Mouse (Mus musculus) CH12F3 (cell line): ENCODE measurements around the gene Ggta1.
"Not testable (repeated sequence)": the region's sequence is repeated elsewhere in the genome, so short reads cannot be mapped to it uniquely, and the experiment has no call there.

Experiments used
- in situ Hi-C: fragments of 300-500 bp; cut with MboI; formaldehyde crosslinking; loops from 2 replicates; pipeline ENCODE4 v1.14.3; 2020; ENCODE audit warnings: low sequenced_read_pairs

Ggta1 gene

DNA sequence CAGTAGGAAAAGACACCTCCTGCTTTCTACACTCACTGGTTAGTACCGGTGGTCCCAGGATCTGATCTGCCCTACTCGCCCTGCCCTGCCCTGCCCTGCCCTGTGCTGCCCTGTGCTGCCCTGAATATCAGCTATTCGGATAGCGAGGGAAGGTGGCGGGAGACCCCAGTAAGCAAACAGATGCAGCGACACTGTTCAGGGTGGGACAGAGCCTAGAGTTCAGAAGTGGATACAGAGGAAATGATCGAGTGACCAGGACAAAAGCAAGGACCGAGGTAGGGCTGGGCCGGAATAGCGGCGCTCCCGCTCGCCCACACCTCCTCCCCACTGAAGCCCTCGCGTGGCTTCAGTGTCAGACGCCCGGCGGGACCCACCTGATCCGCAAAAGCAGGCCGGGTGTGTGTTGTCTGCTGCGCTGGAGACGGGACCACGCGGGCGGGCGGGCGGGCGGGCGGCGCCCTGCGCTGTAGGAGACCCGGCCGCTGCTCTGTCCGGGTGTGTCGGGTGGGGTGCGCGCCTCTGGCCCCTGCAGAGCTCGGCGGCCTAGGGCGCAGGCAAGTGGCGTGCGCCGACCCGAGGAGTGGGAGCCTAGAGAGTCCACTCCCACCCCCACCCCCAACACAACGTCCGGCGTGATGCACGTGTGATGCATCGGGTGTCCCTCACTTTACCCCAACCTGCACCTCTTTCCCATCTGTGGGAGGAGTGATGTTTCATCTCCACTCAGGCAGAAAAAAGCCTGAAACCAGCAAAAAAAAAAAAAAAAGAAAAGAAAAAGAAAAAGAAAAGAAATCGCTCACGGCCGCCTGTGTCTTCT is 852 bp downstream of the Ggta1 start:
- in situ Hi-C loops: no loop called here

DNA sequence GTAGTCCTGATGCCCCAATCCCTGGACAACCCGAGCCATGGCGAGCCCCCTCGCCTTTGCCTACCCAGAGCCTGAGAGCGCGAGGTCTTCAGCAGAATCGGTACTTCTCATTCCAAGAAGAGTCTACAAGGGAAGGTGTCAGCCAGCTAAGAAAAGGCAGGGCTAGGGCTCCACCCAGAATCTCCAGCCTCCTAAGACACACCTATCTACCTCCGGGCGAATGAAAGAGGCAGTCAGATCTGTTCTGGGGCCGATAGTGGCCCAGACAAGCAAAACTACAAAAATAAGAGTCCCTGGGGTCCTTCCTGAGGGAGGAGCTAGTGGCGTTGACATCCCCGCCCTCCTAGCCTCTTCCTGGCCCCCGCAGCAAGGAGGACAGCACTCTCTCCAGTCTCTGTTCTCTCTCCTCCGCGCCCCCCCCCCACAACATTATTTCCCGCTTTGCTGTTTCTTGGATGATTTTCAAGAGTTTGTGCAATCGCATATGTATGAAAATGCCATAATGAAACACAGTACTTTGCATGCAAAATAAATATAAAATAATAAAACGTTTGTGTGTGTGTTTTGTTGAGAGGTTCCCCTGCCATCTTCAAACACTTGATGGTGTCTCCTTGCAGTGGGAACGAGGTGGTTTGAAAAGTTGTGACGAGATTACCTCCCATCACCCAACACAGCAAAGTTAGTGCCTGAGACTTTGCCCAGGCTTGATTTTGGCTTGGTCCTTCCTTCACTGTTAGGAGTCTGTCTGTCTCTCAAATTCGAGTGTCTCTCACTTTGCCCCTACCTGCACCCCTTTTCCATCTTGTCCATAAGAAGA is 1.7 kb downstream of the Ggta1 start:
- in situ Hi-C loops: no loop called here

DNA sequence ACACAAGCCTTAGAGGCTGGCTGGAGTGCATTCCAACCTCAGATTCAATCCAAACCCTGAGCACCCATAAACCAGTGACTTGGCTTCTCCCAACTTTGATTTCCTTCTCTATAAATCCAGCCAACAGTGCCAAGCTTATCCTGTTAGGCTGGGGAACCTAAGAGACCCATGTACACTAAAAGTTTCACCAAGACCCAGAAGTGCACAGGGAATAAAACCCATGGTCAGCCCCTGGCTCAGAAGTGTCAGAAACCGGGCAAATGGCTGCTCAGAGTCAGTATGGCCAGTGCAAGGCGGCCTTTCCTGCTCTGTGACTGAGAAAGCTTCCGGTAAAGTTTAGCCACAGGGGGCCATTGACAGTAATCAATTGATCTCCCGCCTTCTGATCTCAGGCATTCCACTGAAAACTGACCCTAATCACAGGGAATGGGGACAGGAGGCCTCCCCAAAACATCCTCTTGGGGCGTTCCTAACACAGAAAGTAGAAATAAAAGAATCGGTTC is 2.6 kb downstream of the Ggta1 start:
- in situ Hi-C loops: no loop called here

DNA sequence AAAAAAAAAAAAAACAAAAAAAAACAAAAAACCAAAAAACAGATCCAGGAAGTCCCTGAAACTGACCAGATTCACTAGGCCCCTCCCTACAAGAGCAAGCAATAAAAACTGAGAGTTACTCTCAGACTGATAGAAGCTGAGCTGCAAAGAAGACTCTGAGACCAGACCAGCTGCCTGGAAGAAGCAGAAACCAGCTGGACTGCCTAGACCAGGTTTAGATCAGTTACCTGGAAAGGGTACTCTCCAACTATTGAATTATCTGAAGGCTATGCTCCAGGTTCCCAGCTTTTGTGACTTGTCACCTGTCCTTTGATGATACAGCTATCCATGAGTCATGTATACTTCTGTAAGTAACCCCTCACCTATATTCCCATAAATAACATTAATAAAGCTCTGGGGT is 3.7 kb downstream of the Ggta1 start:
- in situ Hi-C loops: no loop called here

DNA sequence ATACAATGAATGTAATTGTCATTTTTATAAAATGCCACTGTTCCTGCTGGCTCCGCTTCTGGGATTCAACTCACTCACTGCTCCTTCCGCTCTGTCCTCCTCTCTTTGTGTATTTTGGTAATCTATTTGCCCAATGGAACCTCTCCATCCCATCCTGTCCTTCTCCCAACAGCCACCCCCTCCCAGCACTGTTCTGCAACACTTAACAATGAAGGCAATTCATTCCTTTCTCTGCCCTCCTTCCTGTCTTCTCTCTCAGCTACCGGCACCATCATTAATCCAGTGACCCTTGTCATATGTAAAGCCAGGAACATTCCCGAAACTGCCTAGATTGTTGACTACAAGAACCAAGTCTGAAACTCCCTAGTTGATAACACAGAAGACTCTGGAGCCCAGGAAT is 4.6 kb downstream of the Ggta1 start:
- in situ Hi-C loops: no loop called here

DNA sequence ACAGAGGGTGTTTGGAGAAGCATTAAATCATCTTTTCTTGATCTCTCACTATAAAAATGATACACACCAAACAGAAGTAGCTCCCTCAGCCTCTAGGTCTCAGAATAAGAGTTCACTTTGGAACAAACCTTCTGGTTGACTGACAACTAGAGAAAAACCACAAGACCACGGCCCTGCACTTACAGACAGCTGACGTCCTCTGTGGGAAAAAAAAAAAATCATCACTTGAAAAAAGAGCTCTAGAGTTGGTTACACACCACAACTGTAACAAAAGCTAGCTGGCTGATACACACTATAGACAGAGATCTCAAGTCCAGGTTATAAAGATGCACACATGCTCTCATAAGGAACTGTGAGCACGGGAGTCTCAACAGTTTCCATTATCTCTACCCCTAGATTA is 9.3 kb downstream of the Ggta1 start:
- in situ Hi-C loops: no loop called here

DNA sequence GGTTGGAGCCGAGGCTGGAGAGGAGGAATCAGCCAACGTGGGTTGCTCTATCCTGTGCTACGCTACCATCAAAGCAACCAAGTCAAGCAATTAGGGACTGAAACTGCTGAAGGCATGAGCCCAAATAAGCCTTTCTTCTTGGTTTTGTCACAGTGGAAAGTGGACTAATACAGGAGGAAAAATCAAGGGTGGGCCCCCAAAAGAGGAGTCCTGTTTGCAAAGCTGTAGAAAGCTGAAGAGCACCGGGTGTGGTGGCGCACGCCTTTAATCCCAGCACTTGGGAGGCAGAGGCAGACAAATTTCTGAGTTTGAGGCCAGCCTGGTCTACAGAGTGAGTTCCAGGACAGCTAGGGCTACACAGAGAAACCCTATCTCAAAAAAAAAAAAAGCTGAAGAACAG is 10.3 kb downstream of the Ggta1 start:
- in situ Hi-C loops: not testable (repeated sequence)

DNA sequence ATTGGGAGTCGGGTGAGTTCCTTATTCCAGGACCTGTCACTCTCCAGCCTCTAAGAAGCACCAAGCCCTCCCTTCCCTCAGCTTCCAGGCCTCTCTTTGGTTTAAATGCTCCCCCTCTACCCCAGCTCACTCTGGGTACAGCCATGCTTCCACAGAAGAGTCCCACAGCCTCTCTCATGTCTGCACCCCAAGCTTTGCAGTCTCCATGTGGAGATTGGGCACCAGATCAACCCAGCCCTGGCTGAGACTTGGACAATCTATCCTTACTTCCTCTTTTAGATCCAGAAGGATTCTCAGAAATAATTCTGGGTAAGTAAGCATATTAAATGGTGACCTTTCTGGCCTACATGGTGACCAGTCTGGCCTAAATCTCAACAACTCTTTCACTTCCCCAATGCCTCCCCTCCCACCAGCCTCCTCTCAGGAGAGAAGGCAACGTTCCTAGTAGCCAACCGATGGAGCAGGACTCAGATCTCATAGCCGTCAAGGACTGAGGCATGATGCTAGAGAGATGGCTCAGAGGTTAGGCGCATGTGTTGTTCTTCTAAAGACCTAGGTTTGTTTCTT is 11.5 kb downstream of the Ggta1 start:
- in situ Hi-C loops: no loop called here

DNA sequence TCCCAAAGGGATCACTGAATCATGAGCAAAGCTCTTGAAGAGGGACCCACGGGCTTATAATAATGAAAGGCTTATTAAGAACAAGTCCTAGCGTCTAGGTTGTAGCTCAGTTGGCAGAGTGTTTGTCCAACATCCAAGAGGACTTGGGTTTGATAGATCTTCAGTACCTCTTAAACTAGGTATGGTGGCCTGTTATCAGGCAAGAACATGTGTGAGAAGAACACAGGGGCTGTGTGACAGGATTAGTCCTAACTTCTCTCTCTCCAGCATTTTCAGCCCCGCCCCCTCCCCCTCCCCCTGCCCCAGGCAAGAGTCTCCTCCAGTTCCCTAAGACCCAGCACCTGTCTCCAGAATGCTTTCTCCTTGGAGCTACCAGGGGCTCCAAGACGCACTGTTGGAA is 12.2 kb downstream of the Ggta1 start:
- in situ Hi-C loops: no loop called here

DNA sequence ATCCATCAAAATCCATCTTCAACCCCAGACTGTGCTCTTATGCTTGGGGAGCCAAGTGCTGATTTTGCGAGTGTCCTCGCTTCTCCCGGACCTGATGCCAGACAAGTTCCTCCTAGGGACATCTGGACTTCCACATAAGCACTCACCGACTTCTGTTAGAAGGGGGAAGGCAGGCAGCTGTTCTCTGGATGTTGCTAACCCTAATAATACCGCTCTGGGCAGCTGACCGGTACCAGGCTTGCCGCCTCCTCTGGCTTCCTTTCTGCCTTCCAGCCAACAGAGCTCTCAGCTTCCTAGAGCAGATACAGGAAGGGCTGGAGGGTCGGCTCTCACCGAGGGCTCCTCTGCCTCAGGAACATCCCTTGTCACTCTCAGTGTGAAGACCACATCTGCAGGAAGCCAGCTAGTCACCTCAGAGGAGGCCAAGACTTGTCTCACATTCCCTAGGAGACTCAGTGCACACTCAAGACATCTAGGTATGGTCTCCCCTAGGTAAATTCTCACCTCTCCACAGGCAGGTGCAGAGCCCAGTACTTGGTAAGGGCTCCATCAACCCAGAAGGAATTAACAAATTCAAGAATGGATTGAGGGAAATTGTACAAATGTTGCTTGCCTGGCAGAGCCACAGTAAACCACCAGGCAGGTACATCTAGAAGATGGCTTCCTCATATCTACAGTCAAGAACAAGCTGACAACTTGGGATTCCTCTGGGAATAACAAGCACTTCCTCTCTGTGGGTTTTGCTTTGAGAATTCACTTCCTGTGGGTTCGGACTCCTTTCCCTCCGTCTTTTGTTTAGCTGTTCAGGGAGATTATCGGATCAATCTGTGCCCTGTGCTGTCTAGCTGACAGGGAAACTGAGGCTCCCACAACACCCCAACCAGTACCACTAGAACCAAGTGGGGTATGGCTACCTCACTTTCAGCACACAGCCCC is 13.1 kb downstream of the Ggta1 start:
- in situ Hi-C loops: no loop called here

DNA sequence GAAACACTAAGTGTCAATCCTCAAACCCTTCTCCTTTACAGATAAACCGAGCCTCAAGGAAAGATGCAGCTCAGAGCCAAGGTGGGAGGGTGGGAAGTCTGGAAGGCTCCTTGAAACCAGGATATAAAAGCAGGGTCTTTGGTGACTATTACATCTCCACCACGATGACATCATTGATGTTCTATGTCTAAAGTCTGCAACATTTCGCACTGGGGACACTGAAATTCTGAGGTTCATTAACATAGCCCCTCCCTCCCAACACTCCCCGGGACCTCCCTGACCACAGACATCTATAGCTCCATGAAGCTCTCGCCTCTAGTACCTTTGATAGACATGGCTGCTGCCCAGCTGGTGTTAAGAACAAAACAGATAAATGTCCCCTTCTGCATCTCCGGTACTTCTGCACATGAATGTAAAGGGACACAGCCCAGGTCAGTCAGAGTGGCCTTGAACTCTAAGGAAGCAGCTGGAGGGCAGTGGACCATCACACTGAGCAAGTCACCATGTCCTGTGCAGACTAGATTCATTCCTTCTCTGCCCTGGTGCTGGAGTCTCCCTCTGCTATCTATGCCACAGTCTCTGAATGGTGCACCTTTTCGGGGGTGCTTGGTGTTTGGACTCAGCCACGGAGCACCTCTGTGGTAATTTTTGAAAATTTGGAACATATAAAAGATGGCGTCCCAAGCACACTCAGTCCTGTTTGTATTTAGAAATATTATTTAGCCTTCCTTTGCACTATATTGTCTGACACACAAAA is 13.9 kb downstream of the Ggta1 start:
- in situ Hi-C loops: no loop called here

DNA sequence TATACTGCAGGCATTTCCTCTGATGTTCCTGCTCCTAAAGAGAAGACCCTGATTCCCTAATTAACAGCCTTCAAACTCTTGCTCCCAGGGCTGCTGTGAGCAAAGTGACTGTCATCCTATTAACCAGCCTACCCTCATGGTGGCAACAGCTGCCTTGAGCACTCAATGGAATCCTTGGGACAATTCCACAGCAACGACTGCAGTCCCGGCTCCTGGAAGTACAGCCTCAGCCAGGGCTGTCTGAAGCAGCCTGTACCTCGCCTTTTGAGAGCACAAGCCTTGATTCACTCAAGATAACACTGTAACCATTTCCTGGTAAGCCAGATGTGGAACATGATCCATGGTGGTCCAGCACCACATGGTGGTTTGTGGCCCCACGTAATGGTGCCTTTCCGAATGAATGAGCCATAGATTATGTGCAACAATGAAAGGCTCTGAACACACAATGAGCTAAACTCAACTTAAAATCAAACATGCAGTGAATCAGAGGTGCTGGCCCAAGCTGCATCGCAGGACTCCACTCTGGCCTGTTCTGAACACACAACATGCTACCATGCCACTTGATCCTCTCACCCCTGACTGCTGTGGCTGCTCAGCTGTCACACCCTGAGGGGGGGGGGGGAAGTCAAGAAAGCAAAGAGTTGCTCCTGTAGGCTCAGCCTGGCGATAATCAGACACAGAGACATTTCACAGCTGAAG is 14.7 kb downstream of the Ggta1 start:
- in situ Hi-C loops: no loop called here

DNA sequence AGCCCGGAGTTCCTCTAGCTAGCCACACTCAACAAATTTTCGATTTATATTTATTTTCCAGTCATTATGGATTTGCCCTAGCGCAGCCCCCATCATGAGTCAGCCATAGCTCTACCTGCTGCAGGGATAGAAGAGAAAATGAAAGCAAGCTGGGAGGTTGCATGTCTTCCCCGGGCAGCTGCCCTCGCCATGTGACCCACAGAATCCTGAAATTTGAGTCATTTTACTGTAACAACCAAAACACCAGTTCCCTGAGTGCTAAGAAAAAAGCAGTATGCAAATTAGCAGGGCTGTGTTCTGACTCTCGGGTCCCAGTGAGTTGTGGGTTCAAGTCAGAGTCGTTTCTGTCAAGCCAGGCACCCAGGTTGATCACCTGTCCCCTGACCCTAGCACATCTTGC is 15.6 kb downstream of the Ggta1 start:
- in situ Hi-C loops: no loop called here

DNA sequence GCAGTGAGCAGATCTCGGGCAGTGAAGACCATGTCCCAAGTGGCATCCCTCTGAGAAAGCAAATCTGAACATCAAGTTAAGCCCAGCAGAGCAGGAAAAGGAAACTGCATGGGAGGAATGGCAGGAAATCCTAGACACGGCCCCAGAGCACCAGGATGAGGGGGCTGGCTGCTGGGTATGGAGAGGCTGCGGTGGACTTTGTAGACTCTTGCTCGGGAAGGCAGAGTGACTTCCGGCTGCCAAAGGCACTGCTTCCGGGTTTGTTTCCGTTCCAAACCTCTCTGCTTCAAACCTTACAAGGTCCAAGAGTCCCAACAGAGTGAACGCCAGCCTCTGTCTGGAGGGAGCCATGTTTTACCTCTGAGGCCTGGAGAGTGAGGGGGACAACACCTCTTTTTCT is 16.2 kb downstream of the Ggta1 start:
- in situ Hi-C loops: no loop called here

DNA sequence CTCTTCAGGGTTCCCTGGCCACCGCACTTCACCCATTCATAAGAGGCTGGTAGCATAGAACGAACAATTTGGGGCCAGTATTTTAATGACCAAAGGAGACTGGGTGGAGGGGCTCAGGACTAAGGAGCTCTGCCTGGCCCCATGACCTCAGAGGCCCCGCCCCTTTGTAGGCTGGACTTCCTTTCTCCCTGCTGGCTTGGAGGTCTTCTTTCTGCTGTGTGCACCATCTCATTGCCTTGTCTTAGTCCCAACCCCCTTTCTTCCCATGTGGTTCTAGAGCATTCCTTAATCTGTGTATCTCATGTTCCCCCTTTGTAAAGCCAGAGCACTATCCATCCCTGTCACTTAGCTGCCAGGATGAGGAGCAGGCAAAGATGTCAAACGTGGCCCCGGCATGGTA is 16.7 kb downstream of the Ggta1 start:
- in situ Hi-C loops: no loop called here

DNA sequence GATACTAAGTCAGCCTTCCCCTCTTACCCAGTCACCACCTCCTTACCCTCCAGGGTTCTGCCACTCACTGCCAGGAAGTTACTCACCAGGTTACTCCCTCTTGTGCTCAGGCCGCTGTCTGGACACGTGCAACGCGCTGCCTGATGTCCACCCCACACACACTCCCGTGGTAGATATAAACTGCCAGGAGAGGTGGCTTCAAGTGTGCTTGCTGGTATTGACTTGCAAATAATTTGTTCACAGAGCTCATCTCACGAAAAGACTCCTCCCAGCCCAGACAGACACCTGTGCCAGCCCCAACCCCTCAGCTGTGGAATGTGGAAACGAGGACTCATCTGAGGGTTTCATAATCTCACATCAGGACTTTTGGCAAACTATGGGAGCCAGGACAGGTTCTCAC is 17.4 kb downstream of the Ggta1 start:
- in situ Hi-C loops: no loop called here

DNA sequence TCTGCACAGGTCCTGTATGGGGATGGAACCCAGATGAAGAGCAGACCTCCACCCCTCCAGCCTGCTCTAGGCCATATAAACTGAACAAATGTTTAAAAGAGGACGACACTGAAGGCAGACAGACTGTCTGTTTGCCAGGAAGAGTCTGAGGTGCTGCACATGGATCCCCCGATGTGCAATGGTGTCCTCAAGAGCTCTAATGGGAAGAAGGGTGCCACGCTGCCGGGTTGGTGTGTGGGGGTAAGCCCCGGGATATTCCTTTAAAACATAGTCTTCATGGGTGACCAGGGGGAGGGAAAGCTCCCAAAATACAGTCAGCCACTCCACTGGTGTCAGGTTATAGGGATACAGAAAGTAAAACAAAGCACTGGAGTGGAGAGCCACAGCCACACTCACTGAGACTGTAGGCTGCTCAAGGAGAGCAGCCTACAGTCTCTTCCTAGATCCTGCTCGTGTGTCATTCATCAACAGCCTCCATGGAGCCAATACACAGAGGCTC is 18.2 kb downstream of the Ggta1 start:
- in situ Hi-C loops: no loop called here

DNA sequence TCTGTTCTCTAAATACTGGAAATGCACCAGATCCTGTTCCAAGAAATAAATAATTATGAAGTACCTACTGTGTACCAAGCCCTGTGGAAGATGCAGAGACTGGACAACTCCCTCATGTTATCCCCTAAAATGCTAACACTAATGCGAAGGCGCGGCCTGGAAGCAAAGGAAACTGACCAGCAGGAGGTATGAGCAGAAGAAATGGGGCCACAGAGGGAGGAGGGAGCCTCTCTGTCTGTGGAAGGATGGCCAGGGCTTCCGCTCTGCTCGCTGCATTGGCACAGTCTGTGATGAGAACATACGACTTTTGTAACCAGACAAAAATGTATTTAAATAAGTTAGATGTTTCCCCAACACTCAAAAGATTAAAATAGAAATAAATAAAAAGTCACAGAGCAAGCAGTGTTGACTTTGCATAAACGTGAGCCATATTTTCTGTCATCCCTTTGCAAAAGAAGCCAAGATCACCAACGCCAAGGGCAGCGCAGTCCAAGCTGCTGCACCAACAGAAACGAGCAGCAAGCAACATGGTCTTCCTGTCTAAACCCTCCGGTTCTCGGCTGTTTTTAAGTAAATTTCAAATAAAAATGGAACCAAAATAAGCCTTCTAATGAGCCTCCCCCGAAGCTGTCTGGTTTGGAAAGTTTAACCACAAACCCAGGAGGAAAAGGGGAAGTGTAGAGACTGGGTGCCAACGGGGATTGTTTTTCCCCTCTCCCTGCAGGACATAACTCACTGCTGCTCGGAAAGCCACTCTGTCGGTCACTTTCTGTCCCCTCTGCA is 18.9 kb downstream of the Ggta1 start:
- in situ Hi-C loops: no loop called here
